Mouse (Mus musculus): Measurements from ENCODE around the gene Gas8.

- TF ChIP-seq ZC3H11A (IDR thresholded peaks at IDR 0.05; ENCODE audit: borderline replicate concordance, low read depth, low read length) (no peak), HCFC1 (IDR thresholded peaks at IDR 0.05; ENCODE audit: borderline replicate concordance, insufficient read depth, low read length) (no peak)
Measured at GRCm38 (mm10) chr8:123518667-123519066, at the start of gene Gas8.

All from ES-E14 (cell line).